Mouse (Mus musculus) spleen, embryonic (tissue): Measurements from ENCODE around the gene Ccdc151.

ENCODE experiments used
- CTCF ChIA-PET: fragments of 350-600 bp; sonication (Branson Sonifier 250); formaldehyde crosslinking; loops from one replicate; lab custom pipeline; 2022; lab: Charles Lee

The Ccdc151 gene

DNA sequence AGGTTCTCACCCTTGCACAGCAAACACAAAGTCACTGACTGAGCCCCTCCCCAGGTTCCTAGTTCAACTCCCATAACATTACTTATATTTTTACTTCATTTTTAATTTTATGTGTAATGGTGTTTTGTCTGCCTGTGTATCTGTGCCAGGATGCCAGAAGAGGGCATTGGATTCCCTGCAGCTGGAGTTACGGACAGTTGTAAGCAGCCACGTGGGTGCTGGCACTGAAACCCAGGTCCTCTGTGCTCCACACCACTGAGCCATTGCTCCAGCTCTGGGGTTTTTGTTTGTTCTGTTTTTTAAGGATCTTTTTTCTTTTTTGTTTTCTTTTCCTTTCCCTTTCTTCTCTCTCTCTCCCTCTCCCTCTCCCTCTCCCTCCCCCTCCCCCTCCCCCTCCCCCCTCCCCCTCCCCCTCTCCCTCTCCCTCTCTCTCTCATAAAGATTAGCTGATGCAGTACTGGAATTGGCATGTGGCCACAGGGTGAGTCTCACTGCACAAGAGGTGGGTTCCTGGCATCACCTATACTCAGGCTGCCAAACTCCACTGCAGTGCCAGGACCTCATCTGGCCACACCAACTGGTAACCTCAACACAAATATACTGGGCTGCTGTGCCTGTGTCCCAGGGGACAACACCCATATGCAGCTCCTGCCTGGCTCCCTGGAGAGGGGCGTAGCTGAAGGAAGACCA is 6.1 kb downstream of the Ccdc151 start:
- CTCF ChIA-PET, result no interaction called here

DNA sequence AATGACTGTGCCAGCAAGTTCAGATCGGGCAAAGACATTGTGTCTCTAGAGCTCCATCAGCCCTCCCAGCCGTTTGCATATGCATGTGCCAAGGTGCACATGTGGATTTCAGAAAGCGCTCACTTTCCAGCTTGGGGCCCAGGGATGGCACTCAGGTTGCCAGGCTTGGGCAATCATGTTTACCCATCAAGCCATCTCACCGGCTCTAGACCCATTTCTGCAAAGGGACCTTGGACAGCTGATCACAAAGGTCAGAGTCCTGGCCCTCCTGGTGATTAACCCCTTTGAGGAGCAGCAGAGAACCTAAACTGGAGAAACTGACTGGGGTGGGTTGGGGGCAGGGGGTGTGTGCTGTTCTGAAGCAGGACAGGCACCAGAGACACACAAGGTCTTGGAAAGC is 10.2 kb downstream of the Ccdc151 start:
- CTCF ChIA-PET, result no interaction called here

DNA sequence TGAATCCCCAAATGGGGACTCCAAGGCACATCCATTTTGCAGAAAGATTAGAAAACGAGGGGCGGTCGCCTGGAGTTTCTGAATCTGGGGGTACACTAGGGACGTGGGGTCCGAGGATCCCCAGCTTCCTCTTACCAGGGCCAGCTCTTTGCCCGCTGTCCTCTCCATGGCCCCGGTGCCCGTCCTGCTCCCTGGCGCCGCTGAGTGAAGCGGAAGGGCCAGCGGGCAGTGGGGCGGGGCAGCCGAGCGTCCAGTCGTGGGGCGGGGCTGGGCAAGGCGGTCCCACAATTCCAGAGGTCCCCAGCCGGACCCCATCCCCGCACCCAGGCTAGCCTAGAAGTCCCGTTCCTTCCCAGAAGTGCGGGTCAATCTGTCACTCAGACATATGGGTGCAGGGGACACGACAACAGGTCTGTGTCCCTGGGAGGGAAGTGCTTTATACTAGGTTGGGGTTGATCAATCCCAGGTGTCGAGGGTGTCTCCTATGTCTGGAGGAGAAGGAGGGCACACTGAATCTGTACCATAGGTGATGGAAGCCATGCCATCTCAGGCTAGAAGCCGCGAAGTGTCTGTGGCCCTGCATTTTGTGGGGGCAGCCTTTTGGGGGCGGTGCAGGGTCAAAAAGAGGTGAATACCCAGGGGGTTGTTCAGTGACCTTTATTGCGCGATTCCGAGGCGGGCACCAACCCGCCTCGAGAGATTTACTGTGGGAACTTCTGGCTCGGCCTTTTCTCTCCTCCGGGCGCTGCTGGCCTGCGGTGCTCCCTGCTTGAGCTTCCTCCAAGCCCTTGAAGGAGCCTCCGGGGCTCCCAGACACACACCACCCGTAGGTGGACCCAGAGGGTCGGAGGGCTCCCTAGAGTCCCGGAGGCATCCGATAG is 13.0 kb downstream of the Ccdc151 start, which contains the start of gene Rgl3:
Gene Rgl3 (minus strand): TSS at position 217 of the 881 bp plus-strand sequence.
- CTCF ChIA-PET, result interaction anchor here (0.6 to 0.7 kb wide), 2 partner anchors 61 to 130 kb away, joined by 3 read pairs; no protein-coding TSS in a partner anchor

DNA sequence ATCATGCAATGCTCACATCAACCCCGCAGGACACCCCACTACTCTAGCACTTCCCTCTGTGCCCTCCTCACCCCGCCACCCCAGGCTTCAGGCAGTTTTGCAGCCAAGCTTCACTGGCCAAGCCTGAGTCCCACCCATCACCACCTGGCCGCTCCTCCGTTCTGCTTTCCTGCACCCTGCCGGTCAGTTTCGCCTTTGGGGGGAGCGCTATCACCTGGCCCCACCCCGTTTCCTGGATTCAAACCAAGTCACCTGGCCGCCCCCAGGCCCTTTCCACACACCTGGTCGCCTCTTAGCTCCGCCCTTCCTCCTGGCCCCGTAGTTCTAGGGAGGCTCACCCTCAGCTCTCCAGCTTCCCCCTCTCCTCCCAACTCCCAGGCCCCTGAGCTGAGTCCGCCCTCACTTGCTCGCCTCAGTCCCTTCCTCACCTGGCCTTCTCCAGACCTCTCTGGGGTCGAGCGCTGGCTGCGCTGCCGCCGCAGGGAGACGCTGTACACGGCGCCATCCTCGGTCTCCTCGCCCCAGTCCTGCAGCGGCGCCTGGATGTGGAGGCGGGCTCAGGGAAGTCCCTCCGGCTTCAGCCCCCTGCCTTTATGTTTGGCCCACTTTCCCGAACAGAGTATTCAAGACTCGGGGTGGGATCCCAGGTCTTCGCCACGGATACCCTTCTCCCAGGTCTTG is 13.9 kb downstream of the Ccdc151 start:
- CTCF ChIA-PET, result no interaction called here

DNA sequence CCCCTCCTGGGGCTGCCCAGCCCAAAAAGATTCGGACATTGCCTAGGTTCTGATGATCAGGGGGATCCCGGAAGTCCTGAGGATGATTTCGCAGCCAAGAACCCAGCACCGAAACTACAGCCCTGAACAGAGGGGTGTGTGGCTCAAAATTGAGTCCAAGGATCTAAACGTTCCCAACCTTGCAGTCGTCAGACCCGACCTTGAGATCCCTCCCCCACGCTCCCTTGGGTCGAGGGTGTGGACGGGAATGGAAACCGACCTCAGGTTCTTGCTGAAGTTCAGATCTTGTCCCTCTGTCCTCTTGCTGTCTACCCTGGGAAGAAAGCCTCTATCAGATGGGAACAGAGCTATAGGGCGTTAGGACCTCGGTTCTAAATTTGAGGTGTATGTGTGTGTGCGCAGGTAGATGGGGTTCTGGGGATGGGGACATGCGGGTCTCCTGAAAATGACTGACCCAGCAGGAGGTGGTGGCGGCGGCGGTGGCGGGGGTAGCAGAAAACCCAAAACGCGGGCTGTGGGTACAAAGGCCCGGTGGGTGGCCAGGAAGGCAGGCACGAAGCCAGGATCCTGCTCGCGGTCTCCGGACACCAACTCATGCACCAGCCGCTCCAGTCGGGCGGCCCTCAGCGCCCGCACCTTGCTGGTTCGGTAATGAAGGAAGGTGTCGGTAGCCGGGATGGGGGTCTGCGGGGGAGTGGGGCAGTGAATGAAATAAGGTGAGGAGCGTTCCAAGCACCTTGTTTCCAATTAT is 14.7 kb downstream of the Ccdc151 start:
- CTCF ChIA-PET, result no interaction called here

DNA sequence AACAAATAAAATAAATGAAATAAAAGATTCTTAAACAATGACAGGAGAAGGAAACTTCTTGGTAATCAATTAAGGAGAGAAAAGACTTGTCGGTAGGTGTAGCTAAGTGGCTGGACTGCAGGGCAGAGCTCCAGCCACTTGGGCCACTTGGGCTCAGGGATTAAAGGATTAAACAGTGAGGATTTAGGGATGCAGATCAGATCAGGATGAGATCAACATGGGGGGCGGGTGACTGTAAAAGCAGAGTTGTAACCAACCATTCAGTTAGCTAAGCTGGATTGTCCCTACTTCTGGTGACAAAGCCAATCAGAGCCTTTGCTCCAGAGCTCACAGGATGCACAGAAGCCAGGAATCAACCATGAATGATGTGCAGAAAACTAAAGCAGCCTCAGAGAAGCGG is 18.5 kb downstream of the Ccdc151 start:
- CTCF ChIA-PET, result no interaction called here

DNA sequence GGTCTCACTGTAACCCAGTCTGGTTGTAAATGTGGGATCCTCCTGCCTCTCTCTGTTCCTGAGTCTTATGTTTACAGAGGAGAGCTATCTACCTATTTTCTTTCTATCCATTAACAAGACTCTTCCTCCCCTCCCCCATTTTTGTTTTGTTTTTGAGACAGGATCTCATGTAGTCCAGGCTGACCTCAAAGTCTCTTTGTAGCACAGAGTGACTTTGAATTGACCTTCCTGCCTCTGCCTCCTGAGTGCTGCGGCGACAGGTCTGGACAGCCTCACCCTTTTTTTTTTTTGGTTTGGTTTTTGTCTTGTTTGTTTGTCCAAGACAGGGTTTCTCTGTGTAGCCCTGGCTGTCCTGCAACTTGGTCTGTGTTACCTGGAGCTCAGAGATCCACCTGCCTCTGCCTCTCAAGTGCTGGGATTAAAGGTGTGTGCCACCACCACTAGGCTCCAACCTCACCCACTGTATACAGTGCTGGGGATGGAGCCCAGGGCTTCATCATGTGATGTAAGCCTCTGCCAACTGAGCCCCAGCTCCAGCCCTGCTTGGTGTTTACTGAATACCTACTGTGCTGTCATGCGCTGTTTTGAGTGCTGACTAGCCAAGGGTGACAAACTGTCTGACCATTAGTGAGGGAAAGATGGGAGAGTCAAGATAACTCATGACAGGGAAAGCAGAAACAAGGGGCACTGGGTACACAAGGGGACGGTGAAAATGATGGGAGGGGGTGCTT is 23.9 kb downstream of the Ccdc151 start:
- CTCF ChIA-PET, result no interaction called here

DNA sequence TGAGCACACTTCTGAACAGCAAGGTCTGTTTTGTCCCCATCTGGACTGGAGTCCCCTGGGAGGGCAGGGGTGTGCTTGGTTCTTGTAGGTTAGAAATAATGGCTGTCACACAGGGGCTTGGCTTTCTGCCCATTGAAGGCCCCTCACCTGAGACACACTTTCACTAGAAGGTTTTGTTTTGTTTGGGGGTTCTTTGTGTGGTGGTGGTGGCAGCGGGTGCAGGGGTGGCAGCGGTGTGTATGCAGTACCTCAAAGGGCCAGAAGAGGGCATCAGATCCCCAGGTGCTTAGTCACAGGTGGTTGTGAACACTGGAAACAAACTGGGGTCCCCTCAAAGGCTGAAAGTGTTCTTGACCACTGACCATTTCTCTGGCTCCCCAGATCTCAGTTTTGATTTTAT is 24.5 kb downstream of the Ccdc151 start:
- CTCF ChIA-PET, result no interaction called here

DNA sequence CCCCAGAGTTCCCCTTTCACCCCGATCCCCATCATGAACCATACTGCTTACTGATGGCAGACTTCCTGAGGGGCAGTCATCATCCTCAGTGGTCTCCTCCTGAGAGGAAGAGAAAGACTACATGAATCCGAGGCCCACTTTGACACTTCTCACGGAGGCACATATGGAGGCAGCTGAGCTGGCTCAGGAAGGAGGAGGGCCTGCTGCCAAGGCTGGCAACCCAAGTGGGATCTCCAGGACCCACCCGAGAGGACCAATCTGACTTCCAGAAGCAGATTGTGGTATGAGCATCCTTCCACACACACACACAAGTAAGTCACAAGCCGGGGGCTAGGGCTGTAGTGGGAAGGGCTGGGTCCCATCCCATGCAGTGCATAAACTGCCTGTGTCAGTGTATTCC is 25.1 kb downstream of the Ccdc151 start:
- CTCF ChIA-PET, result no interaction called here

DNA sequence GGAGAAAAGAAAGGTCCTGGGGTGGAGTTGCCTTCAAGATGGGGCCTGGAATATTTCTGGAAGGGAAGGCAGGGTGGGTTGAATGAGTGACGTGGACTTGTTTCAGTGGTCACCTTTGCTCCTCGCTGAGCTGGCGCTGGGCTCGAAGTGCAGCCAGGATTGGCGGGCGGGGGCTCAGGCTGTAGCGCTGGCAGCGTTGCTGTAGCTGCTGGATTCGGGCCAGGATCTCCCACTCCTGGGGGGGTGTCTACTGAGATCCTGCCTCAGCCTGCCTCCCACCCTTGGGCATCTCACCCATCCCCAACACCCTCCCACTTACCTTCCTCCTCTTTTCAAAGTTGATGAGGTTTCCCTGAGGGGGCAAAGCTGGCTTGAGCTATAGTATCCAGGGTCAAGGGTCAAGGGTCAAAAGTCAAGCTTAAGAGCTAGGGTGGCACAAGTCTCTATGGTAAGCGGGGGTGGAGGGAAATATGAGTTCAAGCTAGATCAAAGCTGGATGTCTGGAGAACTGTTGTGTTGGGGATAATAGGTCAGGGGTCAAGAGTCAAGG is 25.7 kb downstream of the Ccdc151 start:
- CTCF ChIA-PET, result no interaction called here

DNA sequence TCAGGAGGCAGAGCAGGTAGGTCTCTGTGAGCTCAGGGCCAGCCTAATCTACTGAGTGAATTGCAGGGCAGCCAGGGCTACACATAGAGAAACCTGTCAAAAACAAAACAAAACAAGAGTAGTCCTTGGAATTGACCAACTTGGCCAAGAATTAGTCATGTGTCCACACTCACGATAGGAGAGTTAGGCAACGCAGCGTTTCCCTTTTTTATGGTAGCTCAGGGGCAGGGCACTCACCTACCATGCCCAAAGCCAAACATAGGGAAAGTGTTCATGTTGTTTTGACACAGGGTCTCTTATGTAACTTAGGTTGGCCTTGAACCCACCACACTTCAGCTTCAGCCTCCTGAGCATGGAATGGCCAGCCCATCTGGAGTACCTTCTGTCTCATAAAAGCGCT is 33.1 kb downstream of the Ccdc151 start:
- CTCF ChIA-PET, result no interaction called here

DNA sequence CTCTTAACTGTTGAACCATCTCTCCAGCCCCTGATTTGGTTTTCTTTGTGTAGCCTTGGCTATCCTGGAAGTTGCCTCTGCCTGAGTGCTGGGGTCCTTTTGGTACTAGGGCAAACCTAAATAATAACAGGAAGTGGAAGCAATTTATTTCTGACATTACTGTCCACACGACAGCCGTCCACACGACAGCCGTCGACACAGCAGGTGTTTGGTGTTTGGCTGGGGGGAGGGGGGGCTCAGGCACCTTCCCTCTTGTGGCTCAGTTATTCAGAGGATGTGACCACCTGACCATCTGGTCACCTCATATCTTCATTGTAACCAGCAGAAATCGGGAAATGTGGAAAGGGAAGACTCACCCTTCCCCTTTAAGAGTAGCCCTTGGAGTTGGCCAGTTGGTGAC is 33.6 kb downstream of the Ccdc151 start:
- CTCF ChIA-PET, result no interaction called here

DNA sequence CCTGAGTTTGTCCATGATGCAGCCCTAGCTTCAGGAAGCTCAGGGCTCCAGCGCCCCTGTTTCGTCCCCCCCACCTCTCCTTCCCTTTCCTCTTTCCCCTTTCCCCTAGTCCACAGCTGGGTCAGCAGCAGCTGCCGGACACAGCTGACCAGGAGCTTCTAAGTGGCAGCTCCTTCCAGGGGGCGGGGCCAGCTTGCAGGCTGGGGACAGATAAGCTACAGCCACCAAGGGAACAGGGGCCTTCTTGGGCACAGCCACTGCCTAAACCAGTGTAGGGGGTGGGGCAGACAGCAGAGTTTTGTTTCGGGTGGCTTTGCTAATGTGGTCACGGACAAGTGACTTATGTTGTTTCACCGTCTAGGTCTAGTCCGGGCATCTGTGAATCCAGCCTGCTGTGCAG is 39.0 kb downstream of the Ccdc151 start, which contains the start of gene Epor:
Gene Epor (minus strand): TSS at position 90 of the 400 bp plus-strand sequence.
- CTCF ChIA-PET, result no interaction called here

DNA sequence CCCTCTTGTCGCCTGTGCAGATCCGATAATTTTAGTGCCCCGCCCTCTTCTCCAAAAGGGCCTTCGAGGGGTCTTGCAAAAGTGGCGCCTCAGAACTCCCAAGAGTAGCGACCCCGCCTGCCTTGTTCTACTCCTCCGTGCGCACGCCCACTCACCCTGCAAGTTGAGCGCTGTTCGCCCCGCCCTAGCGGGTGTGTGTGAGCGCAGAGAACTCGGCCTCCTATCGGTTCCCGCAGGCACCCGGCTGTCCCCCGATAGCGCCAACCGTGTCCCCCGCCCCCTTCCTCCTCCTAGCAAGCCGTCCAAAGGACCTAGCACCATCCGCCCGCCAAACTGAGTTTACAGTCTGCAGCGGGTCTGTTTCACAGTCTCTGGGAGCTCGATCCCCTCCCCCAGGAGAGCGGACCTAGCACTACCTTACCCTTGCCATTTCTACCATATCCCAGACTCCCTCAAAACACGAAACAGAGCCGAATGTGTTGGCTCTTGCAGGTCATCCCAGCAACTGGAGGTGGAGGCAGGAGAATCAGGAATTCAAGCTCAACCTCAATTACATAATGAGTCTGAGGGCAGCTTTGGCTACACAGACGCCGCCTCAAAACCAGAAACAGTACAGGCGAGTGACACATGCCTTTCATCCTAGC is 39.9 kb downstream of the Ccdc151 start:
- CTCF ChIA-PET, result no interaction called here

DNA sequence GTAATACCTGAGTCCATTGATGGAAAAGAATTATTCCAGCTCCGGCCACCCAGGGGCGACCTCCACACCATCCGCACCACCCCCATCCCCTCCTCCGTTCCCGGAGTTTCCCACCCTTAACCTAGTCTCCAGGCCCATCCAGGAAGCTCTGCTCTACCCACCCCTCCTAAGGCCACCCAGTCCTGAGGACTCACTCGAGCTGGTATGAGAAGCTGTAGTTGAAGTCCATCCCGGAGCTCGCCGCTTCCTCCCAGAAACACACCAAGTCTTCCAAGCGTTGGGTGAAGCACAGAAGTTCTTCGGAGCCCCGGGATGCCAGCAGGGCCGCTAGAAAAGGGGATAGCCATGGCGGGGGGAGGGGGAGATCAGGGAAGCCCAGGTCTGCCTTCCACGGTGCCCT is 40.4 kb downstream of the Ccdc151 start:
- CTCF ChIA-PET, result no interaction called here

DNA sequence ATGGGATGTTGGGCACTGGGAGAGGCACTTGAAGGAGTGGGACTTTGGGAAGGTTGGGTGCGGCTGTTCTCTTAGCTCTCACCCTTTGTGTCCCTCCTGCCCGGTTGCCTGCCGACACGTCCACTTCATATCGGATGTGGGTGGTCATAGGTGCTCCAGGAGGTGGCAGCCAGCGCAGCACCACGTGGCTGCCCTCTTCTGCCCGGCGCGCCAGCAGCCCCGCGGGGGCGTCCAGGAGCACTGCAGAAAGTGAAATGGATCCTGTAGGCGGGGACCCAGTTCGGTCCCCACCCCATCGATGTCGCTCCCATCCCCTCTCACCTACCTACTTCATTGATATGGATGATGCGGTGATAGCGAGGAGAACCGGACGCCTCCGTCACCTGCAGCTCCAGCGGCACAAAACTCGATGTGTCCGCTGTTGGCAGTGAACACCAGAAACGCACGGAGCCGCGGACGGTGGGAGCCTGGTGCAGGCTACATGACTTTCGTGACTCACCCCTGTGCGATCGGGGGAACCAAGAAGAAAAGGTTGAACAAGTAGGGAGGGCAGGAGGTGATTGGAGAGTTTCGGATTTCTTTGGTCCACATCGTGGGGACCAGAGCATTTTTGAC is 41.0 kb downstream of the Ccdc151 start:
- CTCF ChIA-PET, result interaction anchor here (0.6 kb wide), 1 partner anchor 118 kb away, joined by 6 read pairs; no protein-coding TSS in a partner anchor

DNA sequence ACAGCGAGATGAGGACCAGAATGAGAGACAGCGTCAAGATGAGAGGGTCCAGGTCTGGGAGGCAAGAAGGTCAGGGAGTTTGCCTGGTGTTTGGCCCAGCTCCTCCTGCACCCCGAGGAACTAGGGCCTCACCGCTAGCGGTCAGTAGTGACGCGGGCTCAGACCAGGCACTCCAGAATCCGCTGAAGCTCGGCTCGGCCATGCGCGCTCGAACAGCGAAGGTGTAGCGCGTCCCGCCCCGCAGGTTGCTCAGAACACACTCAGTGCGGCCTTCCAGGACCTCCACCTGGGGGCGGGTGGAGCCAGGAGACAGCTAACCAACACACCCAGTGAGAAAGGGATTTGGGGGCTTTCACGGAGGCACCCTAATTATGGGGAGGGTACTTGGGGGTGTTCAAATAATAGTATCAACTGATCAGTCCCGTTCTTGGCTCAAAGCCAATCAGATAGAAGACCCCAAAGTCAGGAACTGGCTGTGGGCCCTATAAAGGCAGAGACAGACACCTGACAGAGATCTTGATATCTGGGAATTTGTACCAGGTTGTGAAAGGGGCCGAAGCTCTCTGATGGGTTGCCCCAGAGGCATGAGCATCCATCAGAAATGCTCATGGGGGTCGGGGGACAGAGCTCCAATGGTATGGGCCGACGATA is 41.8 kb downstream of the Ccdc151 start:
- CTCF ChIA-PET, result interaction anchor here (0.6 kb wide), 1 partner anchor 118 kb away, joined by 6 read pairs; no protein-coding TSS in a partner anchor

DNA sequence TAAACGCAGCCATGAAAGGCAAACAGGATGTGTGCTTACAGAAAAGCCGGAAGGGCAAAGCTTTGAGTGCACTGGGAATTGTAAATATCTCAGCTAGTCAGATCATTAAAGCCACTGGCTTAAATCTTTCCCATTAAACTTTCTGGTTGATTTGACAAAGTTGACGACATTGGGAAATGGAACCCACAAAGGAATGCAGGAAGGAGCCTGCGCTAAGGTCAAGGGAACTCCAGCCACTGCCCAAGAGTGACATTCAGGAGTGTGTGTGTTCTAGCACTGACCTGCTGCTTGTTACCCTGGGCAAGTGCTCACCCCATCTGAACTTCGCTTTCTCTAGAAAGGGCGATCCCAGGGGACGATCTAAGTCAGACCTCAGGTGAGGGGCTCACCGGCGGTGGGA is 42.3 kb downstream of the Ccdc151 start:
- CTCF ChIA-PET, result no interaction called here

DNA sequence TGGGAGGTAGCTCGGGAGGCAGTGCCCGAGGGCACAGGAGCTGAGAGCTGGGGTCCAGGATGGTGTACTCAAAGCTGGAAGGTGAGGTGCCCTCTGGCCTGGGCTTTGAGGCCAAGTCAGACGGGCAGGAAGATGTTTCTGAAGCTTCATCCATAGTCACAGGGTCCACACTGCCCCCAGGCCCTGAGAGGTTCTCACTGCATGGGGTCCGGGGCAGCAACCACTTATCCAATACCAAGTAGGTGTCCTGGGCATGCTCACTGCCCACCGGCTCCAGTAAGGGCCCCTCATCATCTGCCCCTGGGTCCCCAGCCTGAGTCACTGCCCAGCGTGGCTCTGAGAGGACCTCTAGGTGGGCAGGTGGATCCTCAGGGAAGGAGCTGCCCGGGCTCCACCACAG is 43.2 kb downstream of the Ccdc151 start:
- CTCF ChIA-PET, result no interaction called here
